Mouse (Mus musculus) right cerebral cortex, postnatal 14 days (tissue): ENCODE results near the gene Uqcc1.

Experiments
- DNase-seq: peaks from one replicate; pipeline ENCODE4 v3.0.0; 2022

Uqcc1 gene

DNA sequence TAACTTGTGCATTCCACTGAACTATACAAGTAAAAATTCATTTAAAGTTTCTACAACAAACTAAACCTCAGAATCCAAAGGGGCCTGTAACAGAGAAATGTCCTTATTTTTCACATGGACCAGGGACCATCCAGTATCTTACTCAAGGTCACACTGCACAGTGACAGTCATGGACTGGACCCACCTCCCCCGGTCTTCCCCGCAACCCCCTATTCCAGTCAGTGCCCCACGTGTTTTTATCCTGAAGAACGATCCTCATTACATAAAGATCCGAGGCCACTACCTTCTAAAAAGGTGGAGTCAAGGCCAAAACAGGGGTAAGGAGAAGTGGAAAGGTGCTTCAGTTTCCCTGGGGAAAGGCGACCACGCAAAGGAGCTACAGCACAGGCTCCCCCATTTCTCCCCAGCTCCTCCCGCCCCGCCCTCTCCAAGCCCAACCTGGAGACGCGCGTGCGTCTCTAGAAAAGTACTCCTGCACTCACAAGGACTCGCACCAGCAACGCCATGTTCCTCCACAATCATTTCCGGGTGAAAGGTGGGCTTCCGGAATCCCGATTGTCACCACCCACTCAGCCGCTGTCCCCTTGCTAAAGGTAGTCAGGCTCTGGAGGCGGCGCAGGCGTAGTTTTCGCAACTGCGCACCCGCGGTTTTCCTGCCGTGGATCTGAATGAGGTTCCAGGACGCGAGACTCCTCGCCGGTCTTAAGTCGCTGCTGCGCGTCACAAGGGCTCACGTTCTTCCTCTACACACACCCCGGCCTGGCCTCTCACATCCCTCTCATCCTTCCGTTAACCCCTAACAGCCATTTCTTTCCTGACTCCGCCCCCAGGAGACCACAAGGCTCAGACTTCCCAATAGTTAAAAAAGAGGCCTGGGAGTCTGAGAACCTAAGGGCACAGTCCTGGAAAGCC lies at the start of gene Uqcc1:
Gene Uqcc1 (minus strand): TSS at position 780 of the 912 bp plus-strand sequence.
- peak; percentile 93 for DNase-seq

DNA sequence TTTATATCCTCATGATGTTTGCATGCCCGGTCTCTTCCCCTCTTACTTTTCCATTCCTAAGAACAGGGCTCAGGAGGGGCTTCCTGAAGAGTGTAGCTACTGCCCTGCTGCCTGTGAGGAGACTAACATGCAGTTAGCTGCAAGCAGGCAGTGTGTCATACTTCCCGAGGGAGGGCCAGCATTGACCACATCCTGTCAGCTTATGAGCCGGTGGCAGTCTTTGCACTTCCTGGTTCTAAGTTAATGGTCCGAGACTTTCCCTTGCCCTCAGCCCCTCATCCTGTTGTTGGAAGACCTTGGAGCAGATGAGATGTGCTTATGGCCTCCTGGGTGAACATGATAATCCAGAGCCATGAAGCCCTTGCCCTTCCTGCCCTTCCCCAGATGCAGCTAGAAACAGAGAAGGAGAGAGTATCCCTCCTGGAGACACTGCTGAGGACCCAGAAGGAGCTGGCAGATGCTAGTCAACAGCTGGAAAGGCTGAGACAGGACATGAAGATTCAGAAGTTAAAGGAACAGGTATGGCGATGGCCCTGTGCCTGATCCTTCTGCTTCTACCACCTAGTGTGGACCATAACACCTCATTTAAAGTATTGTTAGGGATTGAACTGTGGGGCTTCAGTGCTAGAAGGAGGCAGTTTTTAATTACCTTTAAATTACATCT lies 49.4 kb upstream of the Uqcc1 start:
- no peak for DNase-seq

DNA sequence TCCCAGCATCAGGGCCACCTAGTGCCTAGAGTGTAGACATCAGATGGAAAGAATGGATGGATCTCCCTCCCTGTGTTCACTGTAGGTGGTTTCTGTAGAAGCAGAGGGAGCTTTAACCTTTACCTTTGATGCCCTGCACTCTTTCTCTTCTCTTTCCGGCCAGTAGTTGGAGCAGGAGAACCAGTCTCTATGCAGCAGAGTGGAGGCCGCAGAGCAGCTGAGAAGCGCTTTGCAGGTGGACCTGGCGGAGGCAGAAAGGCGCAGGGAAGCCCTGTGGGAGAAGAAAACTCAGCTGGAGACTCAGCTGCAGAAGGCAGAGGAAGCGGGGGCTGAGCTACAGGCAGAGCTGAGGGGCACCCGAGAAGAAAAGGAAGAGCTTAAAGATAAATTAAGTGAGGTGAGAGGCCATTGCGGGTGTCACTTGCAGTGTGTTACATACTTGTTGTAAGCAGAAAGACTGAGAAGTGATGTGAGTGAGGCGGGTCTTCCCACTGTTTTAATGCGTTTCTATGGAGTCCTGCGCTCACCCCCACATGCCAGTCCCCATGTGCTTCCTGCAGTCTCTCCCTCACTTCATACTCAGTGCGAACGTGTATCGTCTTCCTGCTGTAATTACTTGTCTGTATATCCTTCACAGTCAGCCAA lies 44.1 kb upstream of the Uqcc1 start:
- DNase-seq = no peak

GRCm38 (mm10) chr2:155973348-155973747 lies 43.2 kb upstream of the Uqcc1 start:
- DNase-seq = no peak

- DNase-seq = no peak
Observed at GRCm38 (mm10) chr2:155962991-155963390, 32.9 kb upstream of the Uqcc1 start.

GRCm38 (mm10) chr2:155961862-155962261 lies 31.8 kb upstream of the Uqcc1 start:
- DNase-seq = no peak

DNA sequence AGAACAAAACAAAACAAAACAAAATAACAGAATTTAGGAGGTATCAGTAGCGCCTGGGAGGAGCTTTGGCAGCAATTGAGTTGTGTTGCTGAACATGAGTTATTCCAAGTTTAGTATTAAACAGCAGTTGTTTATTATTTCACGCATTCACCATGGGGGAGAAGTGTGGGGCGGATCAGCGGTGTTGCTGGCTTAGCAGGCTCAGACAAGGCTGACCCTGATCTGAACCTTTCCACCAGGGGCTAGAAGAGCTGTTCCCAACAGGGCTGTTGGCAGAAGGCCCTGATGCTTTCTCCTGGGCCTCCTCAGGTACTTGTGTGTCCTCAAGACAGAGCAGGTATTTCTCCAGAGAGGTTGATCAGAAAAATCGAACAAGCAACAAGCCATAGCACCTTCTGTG lies 29.9 kb upstream of the Uqcc1 start:
- no peak for DNase-seq

DNA sequence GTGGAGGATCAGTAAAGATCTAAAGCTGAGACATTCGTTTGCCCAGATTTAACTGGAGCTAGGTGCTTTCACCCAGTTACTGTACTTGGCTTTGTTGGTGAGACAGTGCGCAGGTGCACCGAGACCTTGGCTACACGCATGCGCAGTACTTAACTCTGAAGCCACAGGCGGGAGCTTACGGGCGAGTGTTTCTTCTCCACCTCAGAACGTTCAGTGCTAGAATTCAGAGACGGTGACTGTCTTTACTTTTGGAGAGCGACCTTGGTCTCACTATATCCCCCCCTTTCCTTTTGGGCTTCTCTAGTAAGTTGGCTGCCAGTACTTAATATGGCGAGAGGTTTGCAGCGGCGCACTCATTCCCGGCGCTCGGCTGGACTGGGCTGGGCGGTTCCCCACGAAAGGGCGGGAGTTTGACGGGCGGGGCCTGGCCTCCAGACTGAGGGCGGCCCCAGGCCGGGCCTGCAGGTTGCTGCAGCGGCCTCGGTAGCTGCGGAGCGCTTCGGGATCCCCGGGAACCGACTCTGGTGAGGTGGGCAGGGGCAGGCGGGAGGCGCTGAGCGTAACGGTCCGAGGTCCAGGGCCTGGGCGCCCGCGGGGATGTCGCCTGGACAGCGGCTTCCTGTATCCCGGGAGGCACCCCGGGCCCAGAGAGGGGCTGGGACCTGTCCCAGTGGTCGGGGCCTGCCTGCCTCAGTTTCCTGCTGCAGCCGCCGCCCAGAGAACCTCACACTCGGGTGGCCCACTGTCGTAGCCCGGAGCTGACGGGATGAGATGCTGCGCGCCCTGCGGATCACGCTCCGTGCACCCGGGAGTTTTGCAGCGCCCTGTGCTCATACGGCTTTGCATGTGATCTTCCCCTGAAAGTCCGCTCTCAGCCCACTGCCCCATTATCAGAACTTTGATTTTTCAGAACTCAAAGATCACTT lies 26.3 kb upstream of the Uqcc1 start, which contains the start of gene Cep250:
Gene Cep250 (plus strand): TSS at position 325 of the 926 bp plus-strand sequence.
- peak; percentile 88 for DNase-seq

GRCm38 (mm10) chr2:155952006-155952405 lies 21.9 kb upstream of the Uqcc1 start:
- peak; percentile 71 for DNase-seq

DNA sequence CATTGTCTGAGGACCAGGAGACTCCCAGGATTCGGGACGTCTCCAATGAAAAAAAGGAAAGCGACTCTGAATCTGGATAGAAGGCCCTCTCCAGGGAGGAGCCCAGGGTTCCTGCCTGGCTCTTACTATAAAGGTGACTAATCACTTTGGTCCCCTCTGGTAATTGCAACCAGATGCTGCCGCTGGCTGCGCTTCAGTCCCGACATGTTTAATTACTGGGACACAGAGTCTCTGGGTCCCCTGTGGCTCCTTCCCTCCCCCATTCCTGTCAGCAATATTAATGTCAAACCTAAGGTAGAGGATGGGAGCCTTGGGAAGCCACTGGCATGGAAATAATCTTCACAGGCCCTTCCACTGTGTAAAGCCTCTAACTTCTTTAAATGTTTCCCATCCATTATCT lies 19.3 kb upstream of the Uqcc1 start:
- no peak for DNase-seq

- no peak for DNase-seq
Observed at GRCm38 (mm10) chr2:155947390-155948002, 17.4 kb upstream of the Uqcc1 start.

DNA sequence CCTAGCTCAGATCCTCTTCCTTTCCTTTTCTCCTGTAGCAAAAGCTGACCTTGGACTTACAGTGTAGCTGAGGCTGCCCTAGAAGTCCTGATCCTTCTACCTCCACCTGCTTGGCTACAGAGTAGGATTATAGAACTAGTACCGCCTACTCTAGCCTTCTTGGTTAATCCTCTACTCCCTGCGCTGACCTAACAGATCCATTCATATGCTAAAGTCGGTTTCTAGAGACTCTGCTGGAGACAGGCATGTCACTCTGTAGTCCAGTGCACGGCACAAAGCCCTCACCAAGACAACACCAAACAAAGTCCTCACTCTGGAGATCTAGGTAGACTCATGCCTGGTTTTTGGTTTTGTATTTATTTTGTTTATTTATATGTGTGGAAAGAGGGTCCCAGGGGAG lies 16.4 kb upstream of the Uqcc1 start:
- no peak for DNase-seq

DNA sequence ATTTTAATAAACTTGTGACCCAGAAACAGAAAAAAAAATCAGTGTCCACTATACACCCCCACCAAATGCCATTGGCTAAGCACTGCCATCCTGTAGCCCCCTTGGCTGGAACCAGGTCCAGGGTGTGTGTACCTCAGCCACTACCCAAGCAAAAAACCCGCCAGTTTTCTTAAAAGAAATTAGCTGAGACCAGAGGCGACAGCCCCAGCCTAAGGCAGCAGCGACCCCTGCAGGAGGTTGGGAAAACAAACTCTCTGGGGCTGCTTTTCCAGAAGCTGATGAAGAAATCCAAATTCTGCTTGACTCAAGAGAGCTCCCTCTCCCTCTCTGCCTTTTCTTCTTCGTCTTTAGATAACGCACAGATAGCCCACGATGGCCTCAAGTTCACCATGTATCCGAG lies 16.0 kb upstream of the Uqcc1 start:
- peak; percentile 84 for DNase-seq

- no peak for DNase-seq
Observed at GRCm38 (mm10) chr2:155945580-155945979, 15.5 kb upstream of the Uqcc1 start.

DNA sequence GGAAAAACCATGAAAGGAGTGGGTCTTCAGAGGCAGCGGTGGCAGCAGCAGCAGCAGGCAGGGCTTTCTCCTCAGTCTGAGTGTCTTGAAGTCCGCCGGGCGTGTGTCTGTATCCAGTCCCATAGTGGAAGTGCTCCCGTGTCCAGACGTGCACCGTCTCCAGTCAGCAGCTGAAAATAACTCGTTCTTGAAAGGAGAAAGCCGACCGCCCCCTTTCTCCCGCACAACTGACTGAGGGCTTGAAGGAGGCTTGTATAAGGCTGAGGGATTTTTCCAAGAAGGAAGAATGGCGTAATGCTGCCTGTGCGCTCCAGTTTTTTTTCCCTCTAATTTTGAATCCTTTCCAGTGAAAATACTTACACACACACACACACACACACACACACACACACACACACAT lies 15.0 kb upstream of the Uqcc1 start, which contains the start of gene Gdf5:
Gene Gdf5 (minus strand): TSS at position 244 of the 400 bp plus-strand sequence.
- DNase-seq = peak; percentile 39

- no peak for DNase-seq
Observed at GRCm38 (mm10) chr2:155944685-155945084, 14.6 kb upstream of the Uqcc1 start.

- DNase-seq = peak; percentile 36
Observed at GRCm38 (mm10) chr2:155943463-155943862, 13.4 kb upstream of the Uqcc1 start.

- no peak for DNase-seq
Observed at GRCm38 (mm10) chr2:155941697-155942442, 11.8 kb upstream of the Uqcc1 start.

DNA sequence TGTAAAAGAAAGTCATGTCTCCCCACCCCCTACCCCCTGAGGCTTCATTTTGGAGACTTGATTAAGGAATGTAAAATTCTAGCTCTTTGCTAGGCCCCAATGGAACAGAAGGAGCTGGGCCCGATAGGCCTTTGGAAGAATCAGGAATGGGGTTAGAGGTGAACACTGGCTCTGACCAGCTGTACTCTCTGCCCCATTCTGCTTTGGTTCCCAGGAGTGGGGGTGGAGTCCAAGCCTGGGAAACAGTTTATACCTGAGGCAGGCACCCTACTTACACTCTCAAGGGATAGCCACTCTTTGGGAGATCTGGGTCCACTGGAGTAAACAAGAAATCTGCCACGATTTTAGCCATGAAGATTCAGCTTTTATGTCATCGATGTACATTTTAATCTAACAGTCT lies 10.6 kb upstream of the Uqcc1 start, which contains the start of gene Gm15557:
Gene Gm15557 (plus strand): TSS at position 48 of the 400 bp plus-strand sequence.
- DNase-seq = no peak

- no peak for DNase-seq
Observed at GRCm38 (mm10) chr2:155939897-155940529, 9.9 kb upstream of the Uqcc1 start.
